Mouse (Mus musculus) limb, embryonic 11.5 days (tissue): ENCODE data around the gene Chst15. TPM values are rescaled to one million over a fixed set of nuclear protein-coding genes. Genes with fewer than 3 reads are reported as not detected.
A peak's percentile ranks its signal among the peaks of the same experiment; 100 is the strongest.

Source experiments
- ATAC-seq: fragments of 200-750 bp; cut with Nextera tagmentation; 2 replicates; pipeline ENCODE4 v1.8.0; 2017; ENCODE audit warnings: low read depth; ENCODE audit not compliant: insufficient number of reproducible peaks, low FRiP score, low TSS enrichment
- DNase-seq: peaks from one replicate; pipeline ENCODE4 v3.0.0-alpha.2; 2015; ENCODE audit warnings: low spot score
- H3K27ac ChIP-seq: fragments of 300-500 bp; sonication (generic); replicated peaks from 2 replicates; pipeline ENCODE4 v1.5.1; 2014; ENCODE audit warnings: low read depth, mild to moderate bottlenecking, low read length
- H3K27me3 ChIP-seq: fragments of 300-500 bp; sonication (generic); 2 replicates; pipeline ENCODE4 v1.6.1; 2014; ENCODE audit warnings: mild to moderate bottlenecking, low read length, mixed read lengths; ENCODE audit not compliant: control insufficient read depth, insufficient read depth
- H3K36me3 ChIP-seq: fragments of 300-500 bp; sonication (generic); 2 replicates; pipeline ENCODE4 v1.6.1; 2014; ENCODE audit warnings: mild to moderate bottlenecking, low read length, moderate library complexity, mixed read lengths; ENCODE audit not compliant: control insufficient read depth, insufficient read depth
- H3K4me1 ChIP-seq: fragments of 300-500 bp; sonication (generic); 2 replicates; pipeline ENCODE4 v1.6.1; 2014; ENCODE audit warnings: low read length, mixed read lengths; ENCODE audit not compliant: control insufficient read depth, insufficient read depth
- H3K4me2 ChIP-seq: fragments of 300-500 bp; sonication (generic); 2 replicates; pipeline ENCODE4 v1.6.1; 2014; ENCODE audit warnings: low read depth, mild to moderate bottlenecking, moderate library complexity; ENCODE audit not compliant: severe bottlenecking
- H3K4me3 ChIP-seq: fragments of 300-500 bp; sonication (generic); 2 replicates; pipeline ENCODE4 v1.5.1; 2014; ENCODE audit warnings: low read depth, low read length
- H3K9ac ChIP-seq: fragments of 300-500 bp; sonication (generic); 2 replicates; pipeline ENCODE4 v1.6.1; 2014; ENCODE audit warnings: mild to moderate bottlenecking, low read length
- H3K9me3 ChIP-seq: fragments of 300-500 bp; sonication (generic); 2 replicates; pipeline ENCODE4 v1.6.1; 2016; ENCODE audit warnings: low read length; ENCODE audit not compliant: control insufficient read depth
- WGBS: fragments of 180-500 bp; shearing (Covaris S2); extraction: QIAGEN DNeasy Blood & Tissue Kit; methylation state at CpG from one replicate; pipeline ENCODE4 v1.1.7; 2014; 5-methylcytosine and 5-hydroxymethylcytosine counted together
- polyA plus RNA-seq: library from polyadenylated mRNA; unstranded; fragments of >200 nt; fragmentation: Nextera tagmentation; extraction: Ambion mirVana; gene quantifications from 2 replicates; pipeline ENCODE4 v1.2.1, GENCODE M21; 2014

Gene Chst15
- polyA plus RNA-seq, 1 experiment from 2014 or later = 9.7 TPM

GRCm38 (mm10) chr7:132302508-132303241, 14.4 kb downstream of the Chst15 start:
- no peak overlapping the region for H3K9ac ChIP-seq
- ATAC-seq (no peak), DNase-seq (no peak)
- WGBS = 80% methylated on average over 8 of the region's 8 CpGs
- no peaks in the 10 kb centered on the region for H3K36me3 ChIP-seq
- H3K27ac ChIP-seq = no peak overlapping the region
- peaks cover 12% of the 10 kb centered on the region for H3K4me1 ChIP-seq
- no peak overlapping the region for H3K4me2 ChIP-seq
- H3K9me3 ChIP-seq = no peaks in the 10 kb centered on the region
- no peaks in the 10 kb centered on the region for H3K27me3 ChIP-seq
- no peak overlapping the region for H3K4me3 ChIP-seq

DNA sequence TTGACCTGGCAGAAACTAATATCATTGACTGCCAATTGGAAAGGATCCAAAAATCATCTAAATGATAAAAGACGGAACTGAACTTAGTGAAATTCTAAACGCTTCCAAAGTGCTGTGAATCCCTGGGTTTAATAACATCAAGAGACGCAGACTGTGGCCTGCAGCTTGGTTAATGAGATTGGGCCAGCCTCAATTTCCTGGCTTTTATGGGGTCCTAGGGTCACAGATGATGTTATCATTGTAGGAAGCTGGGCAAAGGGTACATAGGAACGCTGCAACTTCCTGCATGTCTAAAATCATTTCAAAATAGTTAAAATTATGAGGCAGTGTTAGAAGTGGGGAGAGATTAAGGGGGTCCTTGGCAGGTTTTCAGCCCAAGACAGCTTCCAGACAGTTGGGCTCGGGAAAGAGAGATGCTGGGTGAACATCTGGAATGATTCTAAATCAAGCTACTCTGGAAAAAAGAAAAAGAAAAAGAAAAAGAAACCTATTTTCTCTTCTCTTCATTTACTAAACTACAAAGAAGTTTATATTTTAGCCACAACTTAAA, 17.3 kb downstream of the Chst15 start:
- WGBS = 12% methylated on average over 5 of the region's 5 CpGs
- no peak for ATAC-seq
- H3K9ac ChIP-seq = no peak overlapping the region

GRCm38 (mm10) chr7:132298412-132298990, 18.5 kb downstream of the Chst15 start:
- Histone ChIP-seq H3K27ac (no peak overlapping the region), H3K4me1 (peaks cover 20% of the 10 kb centered on the region), H3K27me3 (no peaks in the 10 kb centered on the region), H3K4me3 (no peak overlapping the region), H3K36me3 (no peaks in the 10 kb centered on the region), H3K9ac (no peak overlapping the region), H3K4me2 (no peak overlapping the region), H3K9me3 (no peaks in the 10 kb centered on the region)
- no peak for ATAC-seq
- DNase-seq = no peak
- 41% methylated on average over 7 of the region's 7 CpGs for WGBS

More for the DNA sequence above, 17.3 kb downstream of the Chst15 start:
- DNase-seq = peak; percentile 29
- H3K9me3 ChIP-seq = no peaks in the 10 kb centered on the region
- no peak overlapping the region for H3K4me2 ChIP-seq
- H3K4me1 ChIP-seq = peaks cover 14% of the 10 kb centered on the region
- no peaks in the 10 kb centered on the region for H3K27me3 ChIP-seq
- no peak overlapping the region for H3K4me3 ChIP-seq
- no peaks in the 10 kb centered on the region for H3K36me3 ChIP-seq
- H3K27ac ChIP-seq = no peak overlapping the region

DNA sequence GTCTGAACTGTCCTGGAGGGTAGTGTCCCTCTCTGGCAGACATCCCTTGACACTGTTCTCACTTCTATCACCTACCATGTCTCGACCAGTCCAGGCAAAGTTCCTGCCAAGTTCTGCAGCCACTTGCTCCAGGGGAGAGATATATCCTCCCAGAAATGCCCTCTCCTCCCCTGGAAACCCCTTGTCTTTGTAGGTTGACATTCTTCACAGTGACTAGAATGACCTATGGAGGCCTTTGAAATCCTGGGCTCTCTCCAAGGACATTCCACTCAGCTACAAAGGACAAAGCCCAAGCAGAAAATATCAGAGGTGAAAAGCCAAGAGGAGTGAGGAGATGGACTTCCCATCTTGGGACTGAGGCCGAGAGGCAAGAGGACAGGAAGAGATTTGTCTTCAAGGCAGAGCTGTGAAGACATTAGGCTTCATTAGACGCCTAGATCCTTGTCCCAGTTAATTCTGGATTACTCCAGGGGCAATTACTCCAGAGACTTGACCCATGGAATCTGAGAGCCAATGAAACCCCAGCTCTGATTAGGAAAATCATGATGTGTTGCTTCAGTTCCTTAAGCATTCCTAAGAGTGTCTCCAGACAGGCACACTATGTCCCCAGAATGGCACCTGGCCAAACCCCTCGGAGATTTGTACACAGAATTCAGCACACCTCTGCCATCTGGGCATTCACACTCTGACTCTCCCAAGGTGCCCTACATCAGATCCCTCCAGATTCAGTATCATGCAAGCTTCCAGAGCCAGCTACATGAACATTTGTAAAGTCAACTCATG, 20.2 kb downstream of the Chst15 start:
- 77% methylated on average over 4 of the region's 4 CpGs for WGBS
- no peaks in the 10 kb centered on the region for H3K27me3 ChIP-seq
- peaks cover 20% of the 10 kb centered on the region for H3K4me1 ChIP-seq
- no peaks in the 10 kb centered on the region for H3K36me3 ChIP-seq
- H3K4me3 ChIP-seq = no peak overlapping the region
- no peak overlapping the region for H3K4me2 ChIP-seq
- H3K9ac ChIP-seq = no peak overlapping the region
- no peak overlapping the region for H3K27ac ChIP-seq
- no peaks in the 10 kb centered on the region for H3K9me3 ChIP-seq
- ATAC-seq = no peak
- DNase-seq = no peak

DNA sequence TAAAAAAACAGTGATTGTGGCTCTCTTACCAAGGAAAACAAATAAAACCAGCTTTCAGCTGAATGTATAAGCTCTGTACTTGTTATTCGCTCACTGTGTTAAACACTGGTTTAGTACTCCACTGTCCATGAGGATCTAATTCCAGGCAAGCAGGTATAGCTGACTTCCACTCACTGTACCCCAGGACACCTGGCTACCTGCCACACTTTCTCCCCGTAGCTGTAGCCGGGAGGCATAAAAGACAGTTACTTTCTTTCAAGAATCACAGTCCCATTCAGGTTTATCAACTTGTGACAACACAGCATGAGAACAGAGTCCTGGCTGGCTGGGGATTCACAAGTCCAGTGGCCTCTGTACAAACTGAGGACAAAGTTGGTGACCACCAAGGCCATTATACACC, 20.9 kb downstream of the Chst15 start:
- no peaks in the 10 kb centered on the region for H3K9me3 ChIP-seq
- H3K36me3 ChIP-seq = no peaks in the 10 kb centered on the region
- WGBS = 82% methylated on average over 3 of the region's 3 CpGs
- no peak overlapping the region for H3K9ac ChIP-seq
- no peak overlapping the region for H3K4me3 ChIP-seq
- no peaks in the 10 kb centered on the region for H3K27me3 ChIP-seq
- H3K4me1 ChIP-seq = peaks cover 20% of the 10 kb centered on the region
- no peak for ATAC-seq
- H3K4me2 ChIP-seq = no peak overlapping the region
- no peak overlapping the region for H3K27ac ChIP-seq
- DNase-seq = no peak

- no peaks in the 10 kb centered on the region for H3K9me3 ChIP-seq
- DNase-seq = no peak
- H3K27me3 ChIP-seq = no peaks in the 10 kb centered on the region
- no peak overlapping the region for H3K4me2 ChIP-seq
- ATAC-seq = no peak
- 85% methylated on average over 3 of the region's 3 CpGs for WGBS
- no peak overlapping the region for H3K4me3 ChIP-seq
- H3K27ac ChIP-seq = no peak overlapping the region
- no peaks in the 10 kb centered on the region for H3K36me3 ChIP-seq
- peaks cover 13% of the 10 kb centered on the region for H3K4me1 ChIP-seq
- H3K9ac ChIP-seq = no peak overlapping the region
Measured at GRCm38 (mm10) chr7:132287340-132287664, 29.7 kb downstream of the Chst15 start.

- ATAC-seq = no peak
- Histone ChIP-seq H3K27ac (no peak overlapping the region), H3K4me1 (peaks cover 13% of the 10 kb centered on the region), H3K4me2 (no peak overlapping the region), H3K4me3 (no peak overlapping the region), H3K27me3 (no peaks in the 10 kb centered on the region), H3K9ac (no peak overlapping the region), H3K9me3 (no peaks in the 10 kb centered on the region), H3K36me3 (no peaks in the 10 kb centered on the region)
- WGBS = 21% methylated on average over 14 of the region's 14 CpGs
- peak; percentile 25 for DNase-seq
Measured at GRCm38 (mm10) chr7:132286630-132287339, 30.2 kb downstream of the Chst15 start.

DNA sequence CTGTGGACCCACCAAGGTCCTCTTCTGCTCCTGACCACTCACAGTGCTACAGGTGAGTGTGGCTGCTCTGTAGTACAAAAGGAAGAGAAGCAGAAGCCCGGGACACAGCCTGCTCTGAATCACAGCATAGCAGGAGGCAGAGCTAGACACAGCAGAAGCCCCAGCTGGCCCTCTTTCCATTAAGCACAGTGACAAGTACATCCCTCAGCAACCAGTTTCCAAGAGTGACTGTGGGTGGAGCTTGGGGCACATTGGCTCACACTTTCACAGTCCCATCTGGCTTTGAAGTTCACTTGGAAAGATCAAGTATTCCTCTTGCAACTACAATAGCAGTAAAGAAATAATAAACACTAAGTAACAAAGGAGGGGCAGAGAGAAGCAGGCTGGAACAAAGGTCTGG, 32.2 kb downstream of the Chst15 start:
- H3K27ac ChIP-seq = no peak overlapping the region
- no peak for DNase-seq
- no peak for ATAC-seq
- WGBS = 20% methylated on average over 1 of the region's 1 CpGs
- no peaks in the 10 kb centered on the region for H3K27me3 ChIP-seq
- peaks cover 13% of the 10 kb centered on the region for H3K4me1 ChIP-seq
- H3K4me2 ChIP-seq = no peak overlapping the region
- H3K4me3 ChIP-seq = no peak overlapping the region
- H3K36me3 ChIP-seq = no peaks in the 10 kb centered on the region
- H3K9me3 ChIP-seq = no peaks in the 10 kb centered on the region
- H3K9ac ChIP-seq = no peak overlapping the region
